Mouse (Mus musculus): ENCODE data around the gene Psmb3. TPM values are rescaled to one million over a fixed set of nuclear protein-coding genes. Genes with fewer than 3 reads are reported as not detected.
A peak's percentile ranks its signal among the peaks of the same experiment; 100 is the strongest.

Gene Psmb3
- total and polyA plus RNA-seq, 3 experiments = 560 to 1,251 (median 863) TPM

GRCm38 (mm10) chr11:97686322-97686908 lies 16.8 kb upstream of the Psmb3 start:
- Histone ChIP-seq H3K9ac (ENCODE audit: insufficient read depth, low read depth) (peak overlapping the region; percentile 66), H3K9me3 (replicated peaks; ENCODE audit: low read length) (no peaks in the 10 kb centered on the region), H3K4me1 (ENCODE audit: control insufficient read depth in 1 of 2, insufficient read depth in 2 of 2) (peaks cover 28 to 56% of the 10 kb centered on the region in 2 experiments), H3K4me2 (ENCODE audit: insufficient read depth, low read depth, poor library complexity, severe bottlenecking) (peak overlapping the region; percentile 91), H3K4me3 (replicated peaks in 1 of 3; ENCODE audit: low read depth in 2 of 3, low read length in 2 of 3, poor library complexity in 1 of 3) (peak overlapping the region; percentile 62 to 79 (median 68)), H3K79me2 (replicated peaks; ENCODE audit: control insufficient read depth, extremely low read depth, insufficient read depth, poor library complexity, severe bottlenecking) (peaks cover 6% of the 10 kb centered on the region; the same call in 1 of the 2 replicates), H3K36me3 (replicated peaks in 1 of 2; ENCODE audit: control insufficient read depth in 1 of 2, insufficient read depth in 1 of 2, low read length in 1 of 2) (peaks cover 40 to 61% of the 10 kb centered on the region in 2 experiments), H3K27ac (ENCODE audit: insufficient read depth, low read depth) (peak overlapping the region; percentile 7; the same call in 1 of the 2 replicates), H3K27me3 (replicated peaks) (no peaks in the 10 kb centered on the region)
- peak; percentile 34 for DNase-seq (ENCODE audit: extremely low read depth)
- peak; percentile 15; the same call in 1 of the 2 replicates for TF ChIP-seq POLR2A (IDR thresholded peaks at IDR 0.05; ENCODE audit: low read depth, low read length)
- TF ChIP-seq ZC3H11A (IDR thresholded peaks at IDR 0.05; ENCODE audit: low read depth, low read length) = no peak
- no peak for TF ChIP-seq JUN (IDR thresholded peaks at IDR 0.05; ENCODE audit: insufficient read depth, low read depth, low read length)
- 0 out of 2 replicates have a peak, but pooled peaks have one; percentile 1 for TF ChIP-seq CHD2 (IDR thresholded peaks at IDR 0.05; ENCODE audit: low read length)
- no peak for TF ChIP-seq CHD1 (IDR thresholded peaks at IDR 0.05; ENCODE audit: low read depth, low read length)
- no peak for TF ChIP-seq NRF1 (IDR thresholded peaks at IDR 0.05; ENCODE audit: low read depth, low read length)
- TF ChIP-seq SMC3 (IDR thresholded peaks at IDR 0.05; ENCODE audit: low read depth, low read length) = no peak
- peak; percentile 70; the same call in 1 of the 2 replicates for TF ChIP-seq MXI1 (IDR thresholded peaks at IDR 0.05; ENCODE audit: low read depth, low read length)
- TF ChIP-seq PAX5 (IDR thresholded peaks at IDR 0.05; ENCODE audit: low read length) = no peak
- TF ChIP-seq TBP (conservative IDR thresholded peaks at IDR 0.05; ENCODE audit: low read depth, low read length) = no peak
- TF ChIP-seq BHLHE40 (IDR thresholded peaks at IDR 0.05; ENCODE audit: low read depth, low read length) = peak; percentile 27; the same call in 1 of the 2 replicates
- TF ChIP-seq TCF12 (IDR thresholded peaks at IDR 0.05; ENCODE audit: low read depth, low read length) = 0 out of 2 replicates have a peak, but pooled peaks have one; percentile 2
- no peak for TF ChIP-seq EP300 (IDR thresholded peaks at IDR 0.05; ENCODE audit: low read length)
- no peak for TF ChIP-seq MAZ (IDR thresholded peaks at IDR 0.05; ENCODE audit: low read depth, low read length)
- peak; percentile 94 for TF ChIP-seq MYC (IDR thresholded peaks at IDR 0.05; ENCODE audit: low read depth, low read length)
- no peak for TF ChIP-seq HCFC1 (IDR thresholded peaks at IDR 0.05; ENCODE audit: low read depth, low read length)
- TF ChIP-seq MAX (IDR thresholded peaks at IDR 0.05; ENCODE audit: low read length) = peak; percentile 82
- dilution Hi-C loops (cut with MboI; ENCODE audit: extremely low pct_ligation_motif_present, extremely low pct_unique_long_range_greater_than_20kb, low sequenced_read_pairs) (no loop called here), in situ Hi-C loops (cut with MboI; ENCODE audit: low pct_ligation_motif_present, low pct_unique_long_range_greater_than_20kb, low sequenced_read_pairs) (no loop called here)

DNA sequence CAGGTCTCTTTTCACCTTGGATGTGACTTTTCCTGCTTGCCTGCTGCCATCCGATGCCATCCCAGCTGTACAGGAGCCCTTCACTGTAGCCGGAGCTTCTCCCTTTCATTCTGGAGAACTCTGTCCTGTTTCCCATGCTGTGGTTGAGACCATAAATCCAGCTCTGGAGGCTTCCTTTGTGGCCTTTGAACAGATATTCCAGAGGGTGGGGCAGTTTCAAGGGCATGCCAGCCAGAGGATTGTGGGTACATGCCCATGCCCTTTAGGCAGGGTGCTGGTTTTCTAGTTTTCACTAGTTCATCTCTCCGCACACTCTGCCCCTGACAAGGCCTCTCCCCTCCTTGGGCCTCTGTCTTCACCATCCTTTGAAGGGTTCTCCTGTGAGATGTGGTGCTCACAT lies 16.1 kb upstream of the Psmb3 start:
- no peaks in the 10 kb centered on the region for H3K27me3 ChIP-seq (replicated peaks)
- peaks cover 28 to 56% of the 10 kb centered on the region in 2 experiments for H3K4me1 ChIP-seq (ENCODE audit: control insufficient read depth in 1 of 2, insufficient read depth in 2 of 2)
- peaks cover 6% of the 10 kb centered on the region; the same call in 1 of the 2 replicates for H3K79me2 ChIP-seq (replicated peaks; ENCODE audit: control insufficient read depth, extremely low read depth, insufficient read depth, poor library complexity, severe bottlenecking)
- peak overlapping the region; percentile 66 for H3K9ac ChIP-seq (ENCODE audit: insufficient read depth, low read depth)
- H3K27ac ChIP-seq (ENCODE audit: insufficient read depth, low read depth) = no peak overlapping the region; the same call in 1 of the 2 replicates
- H3K4me3 ChIP-seq (replicated peaks in 1 of 3; ENCODE audit: low read depth in 2 of 3, low read length in 2 of 3, poor library complexity in 1 of 3) = peak overlapping the region; percentile 62 to 79 (median 68)
- peak overlapping the region; percentile 91 for H3K4me2 ChIP-seq (ENCODE audit: insufficient read depth, low read depth, poor library complexity, severe bottlenecking)
- in situ Hi-C loops (cut with MboI; ENCODE audit: low pct_ligation_motif_present, low pct_unique_long_range_greater_than_20kb, low sequenced_read_pairs) = no loop called here
- DNase-seq (ENCODE audit: extremely low read depth) = peak; percentile 24
- dilution Hi-C loops (cut with MboI; ENCODE audit: extremely low pct_ligation_motif_present, extremely low pct_unique_long_range_greater_than_20kb, low sequenced_read_pairs) = no loop called here
- TF ChIP-seq CHD2 (IDR thresholded peaks at IDR 0.05; ENCODE audit: low read length) (0 out of 2 replicates have a peak, but pooled peaks have one; percentile 0), SIN3A (IDR thresholded peaks at IDR 0.05; ENCODE audit: low read length) (0 out of 2 replicates have a peak, but pooled peaks have one; percentile 17), ZMIZ1 (IDR thresholded peaks at IDR 0.05; ENCODE audit: low read depth, low read length) (no peak)
- peaks cover 40 to 61% of the 10 kb centered on the region in 2 experiments for H3K36me3 ChIP-seq (replicated peaks in 1 of 2; ENCODE audit: control insufficient read depth in 1 of 2, insufficient read depth in 1 of 2, low read length in 1 of 2)
- no peaks in the 10 kb centered on the region for H3K9me3 ChIP-seq (replicated peaks; ENCODE audit: low read length)

Data from CH12.LX (cell line).